Comparison of ENCODE assay signal across 9 mouse cellular contexts in the genomic region with DNA sequence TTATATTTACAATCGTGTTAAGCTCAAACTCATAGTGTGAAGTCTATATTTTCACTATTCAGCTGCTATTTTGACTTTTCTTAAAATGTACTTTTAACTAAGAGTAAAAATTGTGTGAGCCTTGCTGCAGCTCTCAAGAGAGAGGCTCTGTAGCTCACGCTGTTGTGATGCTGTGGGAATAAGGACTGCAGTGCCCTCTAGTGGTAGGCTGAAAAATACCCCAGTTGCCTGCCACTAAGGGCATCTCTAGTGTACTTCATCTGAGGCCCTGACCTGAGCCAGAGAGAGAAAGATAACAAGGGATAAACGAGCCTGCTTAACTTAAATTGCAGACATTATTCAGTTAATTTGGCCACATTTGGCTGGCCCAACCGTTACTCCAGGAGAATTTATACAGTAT.
DNase-seq lines count a peak whose midpoint lies in the region; TF ChIP-seq lines count a peak whose summit lies in the region.
"Had no signal": no experiment of that assay in that cellular context is flagged by ENCODE, and none has a peak within 500 bp of the region (broad histone marks: within the 10 kb centered on the region; RNA-seq: fewer than 3 reads in every experiment).

No protein-coding gene starts in this region.

- H3K79me2 ChIP-seq in CH12.LX (replicated peaks; ENCODE audit: control insufficient read depth, extremely low read depth, insufficient read depth, poor library complexity, severe bottlenecking) = no peaks in the 10 kb centered on the region

- H3K4me3 ChIP-seq in CH12.LX (replicated peaks in 1 of 3; ENCODE audit: low read depth in 2 of 3, low read length in 2 of 3, poor library complexity in 1 of 3) = no peak overlapping the region
- H3K4me3 ChIP-seq in cortical plate, adult 2 months (ENCODE audit: insufficient read depth, low read length) = no peak overlapping the region
- H3K4me3 ChIP-seq: heart, embryonic 15.5 days had no signal

- H3K4me2 ChIP-seq in CH12.LX (ENCODE audit: insufficient read depth, low read depth, poor library complexity, severe bottlenecking) = no peak overlapping the region
- H3K4me2 ChIP-seq: heart, embryonic 15.5 days had no signal

- TF ChIP-seq POLR2A in CH12.LX (IDR thresholded peaks at IDR 0.05; ENCODE audit: low read depth, low read length) = no peak
- no peak for TF ChIP-seq POLR2A in cortical plate, adult 2 months (IDR thresholded peaks at IDR 0.05; ENCODE audit: extremely low read depth, insufficient read depth, low read length)

- peak; percentile 93 to 95 for TF ChIP-seq CTCF in CH12.LX (conservative IDR thresholded peaks at IDR 0.05 in 1 of 2, IDR thresholded peaks at IDR 0.05 in 1 of 2; ENCODE audit: low read depth in 2 of 2, low read length in 2 of 2)
- TF ChIP-seq CTCF in cortical plate, adult 2 months (IDR thresholded peaks at IDR 0.05; ENCODE audit: extremely low read depth, insufficient read depth, low read length) = peak; percentile 79

- no peaks in the 10 kb centered on the region for H3K4me1 ChIP-seq in CH12.LX (ENCODE audit: control insufficient read depth in 1 of 2, insufficient read depth in 2 of 2)
- H3K4me1 ChIP-seq in cortical plate, adult 2 months (ENCODE audit: control insufficient read depth, insufficient read depth, low read length) = no peaks in the 10 kb centered on the region; the same call in 1 of the 2 replicates
- H3K4me1 ChIP-seq: heart, embryonic 15.5 days had no signal

- H3K9ac ChIP-seq in CH12.LX (ENCODE audit: insufficient read depth, low read depth) = no peak overlapping the region
- H3K9ac ChIP-seq: heart, embryonic 15.5 days had no signal

- no peaks in the 10 kb centered on the region for H3K9me3 ChIP-seq in CH12.LX (replicated peaks; ENCODE audit: low read length)
- H3K9me3 ChIP-seq: heart, embryonic 15.5 days had no signal

- H3K27me3 ChIP-seq in CH12.LX (replicated peaks) = no peaks in the 10 kb centered on the region
- H3K27me3 ChIP-seq: heart, embryonic 15.5 days had no signal

- TF ChIP-seq EP300 in CH12.LX (IDR thresholded peaks at IDR 0.05; ENCODE audit: low read length) = no peak

- peak; percentile 86 for DNase-seq in CH12.LX (ENCODE audit: extremely low read depth)
- peak; percentile 77 for DNase-seq in ZHBTc4 (ENCODE audit: low read depth, low spot score)
- peak; percentile 23 to 39 for DNase-seq in heart, adult 9 months (ENCODE audit: low spot score in 2 of 2)
- DNase-seq in kidney, postnatal 14 days = peak; percentile 74
- peak; percentile 50 to 71 for DNase-seq in lung, adult 18-20 months
- peak; percentile 61 to 75 for DNase-seq in right cerebral cortex, adult 2 months (ENCODE audit: low spot score in 2 of 2)
- no peak for DNase-seq in yolk sac, embryonic 10.5 days (ENCODE audit: low spot score)

- dilution Hi-C loops in CH12.LX (cut with MboI; ENCODE audit: extremely low pct_ligation_motif_present, extremely low pct_unique_long_range_greater_than_20kb, low sequenced_read_pairs) = no loop called here

- TF ChIP-seq RAD21 in CH12.LX (IDR thresholded peaks at IDR 0.05; ENCODE audit: low read depth, low read length) = peak; percentile 86

- H3K27ac ChIP-seq in CH12.LX (ENCODE audit: insufficient read depth, low read depth) = no peak overlapping the region
- H3K27ac ChIP-seq in cortical plate, adult 2 months (ENCODE audit: insufficient read depth, low read length) = no peak overlapping the region
- H3K27ac ChIP-seq: heart, embryonic 15.5 days had no signal

- in situ Hi-C loops in CH12.LX (cut with MboI; ENCODE audit: low pct_ligation_motif_present, low pct_unique_long_range_greater_than_20kb, low sequenced_read_pairs) = no loop called here

- H3K36me3 ChIP-seq in CH12.LX (replicated peaks in 1 of 2; ENCODE audit: control insufficient read depth in 1 of 2, insufficient read depth in 1 of 2, low read length in 1 of 2) = no peaks in the 10 kb centered on the region

TF ChIP-seq in CH12.LX, 34 proteins besides CTCF, POLR2A, EP300 and RAD21:
- TF ChIP-seq JUND (conservative IDR thresholded peaks at IDR 0.05; ENCODE audit: low read depth, low read length) (no peak), ZMIZ1 (IDR thresholded peaks at IDR 0.05; ENCODE audit: low read depth, low read length) (no peak), ETS1 (conservative IDR thresholded peaks at IDR 0.05; ENCODE audit: low read depth, low read length) (no peak), E2F4 (IDR thresholded peaks at IDR 0.05; ENCODE audit: insufficient replicate concordance, low read depth, low read length) (no peak), MAX (IDR thresholded peaks at IDR 0.05; ENCODE audit: low read length) (no peak), MAFK (IDR thresholded peaks at IDR 0.05; ENCODE audit: insufficient replicate concordance, low read length) (no peak), HCFC1 (IDR thresholded peaks at IDR 0.05; ENCODE audit: low read depth, low read length) (no peak), ZKSCAN1 (IDR thresholded peaks at IDR 0.05; ENCODE audit: borderline replicate concordance, low read depth, low read length) (no peak), NELFE (IDR thresholded peaks at IDR 0.05; ENCODE audit: low read depth, low read length) (no peak), IRF4 (IDR thresholded peaks at IDR 0.05; ENCODE audit: low read depth, low read length) (peak; percentile 15; the same call in 1 of the 2 replicates), ZC3H11A (IDR thresholded peaks at IDR 0.05; ENCODE audit: low read depth, low read length) (peak; percentile 21; the same call in 1 of the 2 replicates), SMC3 (IDR thresholded peaks at IDR 0.05; ENCODE audit: low read depth, low read length) (peak; percentile 83), CHD2 (IDR thresholded peaks at IDR 0.05; ENCODE audit: low read length) (no peak), ELF1 (IDR thresholded peaks at IDR 0.05; ENCODE audit: low read depth, low read length) (no peak)
TF ChIP-seq in CH12.LX: peak in this region for 3.
